18 mouse cellular contexts compared by ENCODE assay signal in the genomic region with DNA sequence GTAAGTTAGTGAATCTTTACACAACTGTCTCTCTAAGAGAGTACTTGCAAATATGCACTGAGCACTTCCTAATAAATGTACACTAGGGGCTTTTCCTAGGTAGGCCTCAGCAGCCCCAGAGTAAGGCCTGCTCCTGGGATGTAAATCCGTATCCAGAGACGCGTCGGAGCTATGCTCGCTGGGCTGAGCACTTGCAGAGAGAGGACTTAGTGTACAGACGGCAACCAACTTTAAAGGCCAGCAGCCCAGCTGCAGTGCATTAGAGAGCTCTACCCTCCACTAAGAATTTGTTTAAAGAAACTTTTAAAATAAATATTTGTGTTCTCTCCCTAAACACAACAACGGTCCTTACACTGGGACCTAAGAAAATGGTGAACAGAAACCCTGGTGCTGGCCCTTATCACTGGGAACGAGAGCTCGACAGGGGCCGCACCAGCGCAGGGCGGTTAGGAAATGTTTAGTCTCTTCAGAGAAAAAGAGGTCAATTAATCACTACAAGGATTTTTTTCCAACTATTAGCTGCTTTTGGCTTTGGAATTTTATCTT.
DNase-seq lines count a peak whose midpoint lies in the region; ATAC-seq and TF ChIP-seq lines count a peak whose summit lies in the region.
"Had no signal": no experiment of that assay in that cellular context is flagged by ENCODE, and none has a peak within 500 bp of the region (broad histone marks: within the 10 kb centered on the region; RNA-seq: fewer than 3 reads in every experiment).

No protein-coding gene starts in this region.

- H3K36me3 ChIP-seq in heart, postnatal 0 days (replicated peaks; ENCODE audit: control insufficient read depth, insufficient read depth, low read length) = no peaks in the 10 kb centered on the region
- H3K36me3 ChIP-seq in embryonic facial prominence, embryonic 12.5 days = no peaks in the 10 kb centered on the region
- H3K36me3 ChIP-seq in limb, embryonic 15.5 days = no peaks in the 10 kb centered on the region
- H3K36me3 ChIP-seq: midbrain, embryonic 12.5 days had no signal

- peaks cover 43% of the 10 kb centered on the region for H3K4me1 ChIP-seq in heart, postnatal 0 days (ENCODE audit: control insufficient read depth, insufficient read depth)
- H3K4me1 ChIP-seq in embryonic facial prominence, embryonic 12.5 days = peaks cover 33% of the 10 kb centered on the region
- H3K4me1 ChIP-seq in limb, embryonic 15.5 days = peaks cover 32% of the 10 kb centered on the region

- no peaks in the 10 kb centered on the region for H3K27me3 ChIP-seq in heart, postnatal 0 days (ENCODE audit: control insufficient read depth, insufficient read depth, low read length)
- no peaks in the 10 kb centered on the region for H3K27me3 ChIP-seq in embryonic facial prominence, embryonic 12.5 days
- H3K27me3 ChIP-seq in limb, embryonic 15.5 days = no peaks in the 10 kb centered on the region
- H3K27me3 ChIP-seq: CH12.LX; midbrain, embryonic 12.5 days had no signal

- no peak overlapping the region for H3K4me3 ChIP-seq in heart, postnatal 0 days (ENCODE audit: low read depth, low read length)
- H3K4me3 ChIP-seq in embryonic facial prominence, embryonic 12.5 days = no peak overlapping the region
- no peak overlapping the region for H3K4me3 ChIP-seq in limb, embryonic 15.5 days
- H3K4me3 ChIP-seq: layer of hippocampus, adult 2 months; left cerebral cortex, adult 2 months; midbrain, embryonic 12.5 days had no signal

- WGBS in heart, postnatal 0 days = 60% methylated on average over 12 of the region's 12 CpGs
- WGBS in embryonic facial prominence, embryonic 12.5 days = 36% methylated on average over 12 of the region's 12 CpGs
- 40% methylated on average over 12 of the region's 12 CpGs for WGBS in limb, embryonic 15.5 days

- no peak overlapping the region for H3K4me2 ChIP-seq in heart, postnatal 0 days (ENCODE audit: low read depth, low read length)
- H3K4me2 ChIP-seq in embryonic facial prominence, embryonic 12.5 days (replicated peaks) = no peak overlapping the region
- no peak overlapping the region for H3K4me2 ChIP-seq in limb, embryonic 15.5 days
- H3K4me2 ChIP-seq: hindbrain, embryonic 14.5 days; midbrain, embryonic 12.5 days had no signal

- peak overlapping the region; percentile 61 for H3K27ac ChIP-seq in heart, postnatal 0 days (ENCODE audit: low read depth)
- H3K27ac ChIP-seq in embryonic facial prominence, embryonic 12.5 days = peak overlapping the region; percentile 63
- peak overlapping the region; percentile 63 for H3K27ac ChIP-seq in limb, embryonic 15.5 days
- H3K27ac ChIP-seq: hindbrain, embryonic 14.5 days; layer of hippocampus, adult 2 months; left cerebral cortex, adult 2 months; midbrain, embryonic 12.5 days had no signal

- no peak for TF ChIP-seq CTCF in heart, postnatal 0 days (IDR thresholded peaks at IDR 0.05; ENCODE audit: low read depth)

- ATAC-seq in heart, postnatal 0 days (ENCODE audit: insufficient read depth, low read depth) = no peak
- no peak for ATAC-seq in embryonic facial prominence, embryonic 12.5 days (ENCODE audit: insufficient number of reproducible peaks, insufficient read depth, low FRiP score, low TSS enrichment)
- ATAC-seq in limb, embryonic 15.5 days (ENCODE audit: insufficient number of reproducible peaks, low FRiP score, low TSS enrichment, low read depth) = no peak
- ATAC-seq: forebrain, postnatal 0 days had no signal

- TF ChIP-seq EP300 in heart, postnatal 0 days (IDR thresholded peaks at IDR 0.05; ENCODE audit: low read depth) = no peak

- DNase-seq in embryo, embryonic 10.5 days (ENCODE audit: low spot score) = peak; percentile 36
- DNase-seq in embryo, embryonic 9.5 days (ENCODE audit: extremely low spot score) = no peak
- no peak for DNase-seq in heart, postnatal 0 days (ENCODE audit: low spot score)
- no peak for DNase-seq in heart, adult 8-10 months (ENCODE audit: low spot score)
- no peak for DNase-seq in adrenal gland, adult 18-20 months (ENCODE audit: low spot score in 2 of 2)
- no peak for DNase-seq in thymus, postnatal 0 days (ENCODE audit: low spot score)
- DNase-seq: forebrain, postnatal 0 days; gastrocnemius, postnatal 14 days; lung, adult 18-20 months; right cerebral cortex, postnatal 14 days; thymus, postnatal 25 days had no signal

- no peak overlapping the region for H3K9ac ChIP-seq in heart, postnatal 0 days (replicated peaks; ENCODE audit: low read depth, low read length)
- no peak overlapping the region for H3K9ac ChIP-seq in embryonic facial prominence, embryonic 12.5 days
- H3K9ac ChIP-seq in limb, embryonic 15.5 days = no peak overlapping the region
- H3K9ac ChIP-seq: forebrain, postnatal 0 days; hindbrain, embryonic 14.5 days; midbrain, embryonic 12.5 days had no signal

- no peaks in the 10 kb centered on the region for H3K9me3 ChIP-seq in heart, postnatal 0 days (replicated peaks; ENCODE audit: control insufficient read depth, low read length)
- H3K9me3 ChIP-seq in embryonic facial prominence, embryonic 12.5 days = no peaks in the 10 kb centered on the region
- H3K9me3 ChIP-seq in limb, embryonic 15.5 days = no peaks in the 10 kb centered on the region
- H3K9me3 ChIP-seq: midbrain, embryonic 12.5 days had no signal
